Mouse (Mus musculus): ENCODE measurements around the gene Myrf. TPM values are rescaled to one million over a fixed set of nuclear protein-coding genes. Genes with fewer than 3 reads are reported as not detected.

Gene Myrf
- polyA plus RNA-seq, 1 experiment = 43.1 TPM

DNA sequence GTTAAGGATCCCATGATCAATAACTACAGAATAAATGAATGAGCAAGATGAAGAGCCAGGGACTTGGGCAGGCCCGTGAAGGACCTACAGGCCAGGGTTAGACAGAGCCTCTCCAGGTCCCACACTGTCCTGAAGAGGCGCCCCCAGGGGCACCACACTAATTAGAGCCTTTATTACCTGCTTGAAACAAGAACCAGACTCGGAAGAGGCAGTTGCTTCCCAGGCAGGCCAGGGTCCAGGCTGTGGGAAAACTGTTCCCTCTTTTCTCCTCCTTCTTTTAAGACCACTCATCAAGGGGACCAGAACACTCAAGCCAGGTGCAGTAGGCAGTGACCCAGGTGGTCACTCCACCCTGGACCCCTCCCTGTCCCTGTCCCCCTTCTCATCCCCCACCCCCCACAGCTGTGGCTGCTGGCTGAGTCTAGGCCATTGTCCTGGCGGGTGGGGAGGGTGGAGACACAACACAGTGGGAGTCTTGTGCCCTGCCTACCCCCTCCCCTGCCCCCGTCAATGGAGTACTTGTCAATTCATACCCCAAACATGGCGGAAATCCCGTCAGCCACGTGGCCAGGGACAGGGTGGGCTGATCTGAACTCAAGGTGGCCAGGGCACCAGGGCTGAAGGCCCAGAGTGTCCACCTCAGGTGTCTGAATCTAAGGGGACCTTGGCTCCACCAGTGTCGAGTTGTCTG is 8.1 kb downstream of the Myrf start:
- no peaks in the 10 kb centered on the region for H3K27me3 ChIP-seq (ENCODE audit: control insufficient read depth, insufficient read depth, low read length)
- peak in 1 of 2 experiments; percentile 25 for DNase-seq
- no peak overlapping the region for H3K4me3 ChIP-seq (replicated peaks; ENCODE audit: insufficient read depth, low read depth, low read length)
- no peak for TF ChIP-seq CTCF (IDR thresholded peaks at IDR 0.05; ENCODE audit: borderline replicate concordance, insufficient read depth, low read depth, low read length)
- TF ChIP-seq POLR2A (IDR thresholded peaks at IDR 0.05; ENCODE audit: borderline replicate concordance, insufficient read depth, low read length) = no peak
- WGBS = 32% methylated on average over 9 of the region's 9 CpGs
- no peak overlapping the region; the same call in 1 of the 2 replicates for H3K27ac ChIP-seq (ENCODE audit: insufficient read depth, low read length)
- H3K4me1 ChIP-seq (ENCODE audit: control insufficient read depth, insufficient read depth, low read length) = no peaks in the 10 kb centered on the region

DNA sequence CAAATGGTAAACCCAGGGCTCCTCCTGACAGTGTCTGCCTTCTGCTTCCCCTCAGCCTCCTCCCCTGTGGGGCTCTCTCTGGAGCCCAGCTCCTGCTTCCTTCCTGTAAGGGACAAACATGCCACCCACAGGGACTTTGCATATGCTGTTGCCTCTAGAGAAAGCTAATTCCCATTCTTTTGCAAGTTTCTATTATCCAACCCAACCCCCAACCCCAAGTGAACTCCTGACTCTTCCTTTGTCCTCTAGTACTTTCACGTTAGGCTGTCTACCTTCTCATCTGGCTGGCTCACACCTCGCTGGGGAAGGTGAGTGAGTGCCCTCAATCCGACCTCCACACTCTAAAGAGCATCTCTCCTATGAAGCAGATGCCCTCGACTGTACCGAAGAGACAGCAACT is 8.7 kb downstream of the Myrf start:
- WGBS = 24% methylated on average over 5 of the region's 5 CpGs
- DNase-seq = no peak
- TF ChIP-seq CTCF (IDR thresholded peaks at IDR 0.05; ENCODE audit: borderline replicate concordance, insufficient read depth, low read depth, low read length) (no peak), POLR2A (IDR thresholded peaks at IDR 0.05; ENCODE audit: borderline replicate concordance, insufficient read depth, low read length) (no peak)
- Histone ChIP-seq H3K27me3 (ENCODE audit: control insufficient read depth, insufficient read depth, low read length) (no peaks in the 10 kb centered on the region), H3K4me1 (ENCODE audit: control insufficient read depth, insufficient read depth, low read length) (no peaks in the 10 kb centered on the region), H3K4me3 (replicated peaks; ENCODE audit: insufficient read depth, low read depth, low read length) (no peak overlapping the region), H3K27ac (ENCODE audit: insufficient read depth, low read length) (no peak overlapping the region; the same call in 1 of the 2 replicates)

GRCm38 (mm10) chr19:10231016-10231415 is 9.5 kb downstream of the Myrf start:
- H3K27me3 ChIP-seq (ENCODE audit: control insufficient read depth, insufficient read depth, low read length) = no peaks in the 10 kb centered on the region
- 9% methylated on average over 7 of the region's 7 CpGs for WGBS
- no peak overlapping the region for H3K27ac ChIP-seq (ENCODE audit: insufficient read depth, low read length)
- no peak for DNase-seq
- no peak for TF ChIP-seq CTCF (IDR thresholded peaks at IDR 0.05; ENCODE audit: borderline replicate concordance, insufficient read depth, low read depth, low read length)
- TF ChIP-seq POLR2A (IDR thresholded peaks at IDR 0.05; ENCODE audit: borderline replicate concordance, insufficient read depth, low read length) = no peak
- no peak overlapping the region for H3K4me3 ChIP-seq (replicated peaks; ENCODE audit: insufficient read depth, low read depth, low read length)
- no peaks in the 10 kb centered on the region for H3K4me1 ChIP-seq (ENCODE audit: control insufficient read depth, insufficient read depth, low read length)

- WGBS = 74% methylated on average over 4 of the region's 4 CpGs
- no peak for TF ChIP-seq POLR2A (IDR thresholded peaks at IDR 0.05; ENCODE audit: borderline replicate concordance, insufficient read depth, low read length)
- TF ChIP-seq CTCF (IDR thresholded peaks at IDR 0.05; ENCODE audit: borderline replicate concordance, insufficient read depth, low read depth, low read length) = no peak
- no peaks in the 10 kb centered on the region for H3K27me3 ChIP-seq (ENCODE audit: control insufficient read depth, insufficient read depth, low read length)
- DNase-seq = no peak
- H3K4me3 ChIP-seq (replicated peaks; ENCODE audit: insufficient read depth, low read depth, low read length) = no peak overlapping the region
- H3K27ac ChIP-seq (ENCODE audit: insufficient read depth, low read length) = no peak overlapping the region
- H3K4me1 ChIP-seq (ENCODE audit: control insufficient read depth, insufficient read depth, low read length) = no peaks in the 10 kb centered on the region
These were observed 14.8 kb downstream of the Myrf start for GRCm38 (mm10) chr19:10225767-10226166.

GRCm38 (mm10) chr19:10224637-10225453 is 15.7 kb downstream of the Myrf start:
- H3K4me1 ChIP-seq (ENCODE audit: control insufficient read depth, insufficient read depth, low read length) = no peaks in the 10 kb centered on the region
- no peak for DNase-seq
- 37% methylated on average over 26 of the region's 26 CpGs for WGBS
- TF ChIP-seq POLR2A (IDR thresholded peaks at IDR 0.05; ENCODE audit: borderline replicate concordance, insufficient read depth, low read length) = no peak
- no peak for TF ChIP-seq CTCF (IDR thresholded peaks at IDR 0.05; ENCODE audit: borderline replicate concordance, insufficient read depth, low read depth, low read length)
- no peak overlapping the region for H3K27ac ChIP-seq (ENCODE audit: insufficient read depth, low read length)
- H3K27me3 ChIP-seq (ENCODE audit: control insufficient read depth, insufficient read depth, low read length) = no peaks in the 10 kb centered on the region
- no peak overlapping the region for H3K4me3 ChIP-seq (replicated peaks; ENCODE audit: insufficient read depth, low read depth, low read length)

GRCm38 (mm10) chr19:10223561-10223960 is 17.0 kb downstream of the Myrf start:
- TF ChIP-seq CTCF (IDR thresholded peaks at IDR 0.05; ENCODE audit: borderline replicate concordance, insufficient read depth, low read depth, low read length) (no peak), POLR2A (IDR thresholded peaks at IDR 0.05; ENCODE audit: borderline replicate concordance, insufficient read depth, low read length) (no peak)
- WGBS = 67% methylated on average over 4 of the region's 4 CpGs

GRCm38 (mm10) chr19:10222656-10223055 is 17.9 kb downstream of the Myrf start:
- WGBS = 42% methylated on average over 8 of the region's 8 CpGs
- Histone ChIP-seq H3K27me3 (ENCODE audit: control insufficient read depth, insufficient read depth, low read length) (no peaks in the 10 kb centered on the region), H3K27ac (ENCODE audit: insufficient read depth, low read length) (no peak overlapping the region), H3K4me3 (replicated peaks; ENCODE audit: insufficient read depth, low read depth, low read length) (no peak overlapping the region), H3K4me1 (ENCODE audit: control insufficient read depth, insufficient read depth, low read length) (no peaks in the 10 kb centered on the region)
- no peak for DNase-seq
- no peak for TF ChIP-seq CTCF (IDR thresholded peaks at IDR 0.05; ENCODE audit: borderline replicate concordance, insufficient read depth, low read depth, low read length)
- TF ChIP-seq POLR2A (IDR thresholded peaks at IDR 0.05; ENCODE audit: borderline replicate concordance, insufficient read depth, low read length) = no peak

More at GRCm38 (mm10) chr19:10223561-10223960, 17.0 kb downstream of the Myrf start:
- Histone ChIP-seq H3K27ac (ENCODE audit: insufficient read depth, low read length) (no peak overlapping the region), H3K27me3 (ENCODE audit: control insufficient read depth, insufficient read depth, low read length) (no peaks in the 10 kb centered on the region), H3K4me1 (ENCODE audit: control insufficient read depth, insufficient read depth, low read length) (no peaks in the 10 kb centered on the region), H3K4me3 (replicated peaks; ENCODE audit: insufficient read depth, low read depth, low read length) (no peak overlapping the region)
- DNase-seq = no peak

All from cerebellum, adult 2 months (tissue).